Mouse (Mus musculus) layer of hippocampus, postnatal 14 days (tissue): ENCODE results near the gene Hes7. TPM values are rescaled to one million over a fixed set of nuclear protein-coding genes. Genes with fewer than 3 reads are reported as not detected.

Source experiments
- DNase-seq, 2 experiments: peaks; one replicate each; pipeline ENCODE4 v3.0.0; 2021 to 2022; ENCODE audit warnings: low spot score in 2 of 2, mixed read lengths in 1 of 2
- long read RNA-seq, 2 experiments: library from polyadenylated mRNA; stranded (forward); transcript quantifications; one replicate each; pipeline ENCODE4 v2.0.0; 2021
- total RNA-seq, 2 experiments: library from RNA; stranded (reverse); gene quantifications; 2 replicates each; pipeline ENCODE4 v1.2.3; 2021

Hes7 gene
- total RNA-seq: under 1 TPM; 0.46 to 0.62 TPM
- long read RNA-seq, experiment 1: 0 reads
- long read RNA-seq, experiment 2: 0 reads

DNA sequence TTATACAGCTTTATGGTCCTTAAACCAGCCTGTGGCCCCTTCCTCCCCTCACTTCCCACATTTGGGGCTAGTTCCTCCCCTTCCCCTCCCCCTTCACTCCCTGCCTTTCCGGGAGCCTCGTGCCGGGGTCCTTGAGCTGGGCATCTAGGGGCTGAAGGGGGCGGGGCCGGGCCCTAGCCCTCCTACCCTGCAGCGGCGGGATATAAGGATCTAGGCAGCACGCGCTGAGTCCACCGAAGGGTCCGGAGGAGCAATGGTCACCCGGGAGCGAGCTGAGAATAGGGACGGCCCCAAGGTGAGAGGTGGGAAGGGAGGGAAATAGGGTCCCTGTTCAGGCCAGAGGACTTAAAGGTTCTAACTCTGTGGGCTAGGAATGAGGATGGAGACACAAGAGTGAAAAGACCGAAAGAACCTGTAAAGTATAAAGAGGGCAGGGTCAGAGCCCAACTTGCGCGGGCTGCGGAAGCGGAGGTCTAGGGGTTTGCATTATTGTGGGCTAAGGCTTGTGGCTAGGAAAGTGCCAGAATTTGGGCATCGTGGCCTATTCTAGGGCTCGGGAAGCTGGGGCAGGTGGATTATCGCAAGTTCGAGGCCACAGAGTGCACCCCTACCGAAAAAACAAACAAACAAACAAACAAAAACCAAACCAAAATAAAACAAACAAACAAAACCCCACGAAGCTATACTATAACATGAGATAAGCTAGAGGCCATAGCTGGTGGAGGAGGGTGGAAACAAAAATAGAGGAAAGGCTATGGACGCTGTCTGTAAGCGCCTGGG is at the start of gene Hes7:
Hes7 (plus strand) TSS at position 184 of the 780 bp plus-strand sequence.
- no peak for DNase-seq

DNA sequence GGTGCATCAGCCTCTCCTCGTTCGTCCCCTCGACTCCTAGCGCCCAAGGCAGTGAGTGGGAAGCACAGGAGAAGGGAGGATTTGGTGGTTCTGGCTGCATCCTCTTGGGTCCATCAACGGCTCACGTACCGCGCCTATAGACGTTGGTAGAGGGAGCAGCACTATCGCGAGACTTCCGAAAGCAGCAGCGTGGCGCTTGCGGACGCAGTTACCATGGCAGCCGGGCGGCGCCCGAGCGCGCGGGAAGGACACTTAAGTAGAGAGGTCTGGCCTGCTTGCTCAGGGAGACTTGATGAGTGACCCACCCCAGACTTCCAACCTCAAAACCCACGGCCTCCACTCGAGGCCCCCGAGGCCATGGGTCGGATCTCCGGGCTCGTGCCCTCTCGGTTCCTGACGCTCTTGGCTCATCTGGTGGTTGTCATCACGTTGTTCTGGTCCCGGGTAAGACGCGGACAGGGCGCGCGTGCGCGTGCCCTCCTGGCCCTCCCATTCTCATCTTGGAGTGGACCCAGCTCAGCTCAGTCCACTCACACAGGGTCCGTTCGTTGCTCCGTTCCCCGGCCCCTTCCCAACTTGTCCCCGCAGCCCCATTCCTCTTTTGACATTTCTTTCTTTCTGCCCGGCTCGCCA is 49.5 kb upstream of the Hes7 start, which contains the start of gene Tmem107:
Tmem107 (plus strand) TSS at position 217 of the 633 bp plus-strand sequence.
- DNase-seq: peak; percentile 92 to 95

DNA sequence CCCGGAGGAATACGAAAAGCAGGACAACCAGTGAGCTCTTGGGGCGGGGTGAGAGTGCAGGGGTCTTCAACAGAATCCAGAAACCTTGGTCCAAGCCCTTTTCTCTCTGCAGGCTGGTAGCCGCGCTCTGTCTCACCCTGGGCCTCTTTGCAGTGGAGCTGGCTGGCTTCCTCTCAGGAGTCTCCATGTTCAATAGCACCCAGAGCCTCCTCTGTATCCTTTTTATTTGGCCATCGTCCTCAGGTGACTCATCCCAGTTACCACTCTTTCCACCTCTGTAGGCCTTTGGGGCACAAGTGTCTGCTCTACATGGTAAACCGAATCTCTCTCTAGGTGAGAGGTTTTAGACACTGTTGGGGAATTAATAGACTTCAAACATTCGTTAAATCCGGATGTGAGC is 48.9 kb upstream of the Hes7 start:
- DNase-seq: no peak

DNA sequence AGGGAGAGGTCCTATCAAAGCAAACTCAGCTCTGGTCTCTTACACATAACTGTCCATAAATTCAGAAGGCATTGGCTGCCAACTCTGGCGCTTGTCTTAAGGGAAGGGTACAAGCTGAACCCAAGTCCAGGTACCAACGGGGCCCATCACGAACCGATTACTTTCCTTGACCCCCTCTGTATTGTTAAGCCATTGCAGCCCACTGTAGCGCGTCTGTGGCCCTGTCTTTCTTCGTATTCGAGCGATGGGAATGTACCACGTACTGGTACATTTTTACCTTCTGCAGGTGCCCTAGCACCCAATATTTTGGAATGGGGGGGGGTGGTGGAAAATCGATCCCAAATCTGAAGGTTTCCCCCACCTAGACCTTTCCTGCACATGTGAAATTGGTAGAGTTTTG is 48.0 kb upstream of the Hes7 start:
- DNase-seq: no peak

DNA sequence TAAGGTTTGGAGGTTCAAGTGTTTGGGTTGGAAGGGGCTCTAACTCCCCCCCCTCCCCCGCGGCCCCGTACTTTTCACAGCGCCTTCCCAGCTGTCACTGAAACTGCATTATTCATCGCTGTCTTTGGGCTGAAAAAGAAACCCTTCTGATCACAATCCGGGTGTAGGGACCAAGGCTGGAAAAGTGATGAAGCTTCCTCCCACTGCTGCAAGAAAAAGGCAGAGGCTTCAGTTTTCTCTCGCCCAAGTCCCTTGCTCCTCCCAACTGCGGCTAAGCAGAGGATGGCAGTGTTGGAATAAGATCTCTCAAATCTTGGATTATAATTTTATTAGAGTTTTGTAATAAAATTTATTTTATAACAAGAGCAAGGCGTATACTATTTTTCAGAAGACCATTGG is 47.5 kb upstream of the Hes7 start:
- DNase-seq: no peak

DNA sequence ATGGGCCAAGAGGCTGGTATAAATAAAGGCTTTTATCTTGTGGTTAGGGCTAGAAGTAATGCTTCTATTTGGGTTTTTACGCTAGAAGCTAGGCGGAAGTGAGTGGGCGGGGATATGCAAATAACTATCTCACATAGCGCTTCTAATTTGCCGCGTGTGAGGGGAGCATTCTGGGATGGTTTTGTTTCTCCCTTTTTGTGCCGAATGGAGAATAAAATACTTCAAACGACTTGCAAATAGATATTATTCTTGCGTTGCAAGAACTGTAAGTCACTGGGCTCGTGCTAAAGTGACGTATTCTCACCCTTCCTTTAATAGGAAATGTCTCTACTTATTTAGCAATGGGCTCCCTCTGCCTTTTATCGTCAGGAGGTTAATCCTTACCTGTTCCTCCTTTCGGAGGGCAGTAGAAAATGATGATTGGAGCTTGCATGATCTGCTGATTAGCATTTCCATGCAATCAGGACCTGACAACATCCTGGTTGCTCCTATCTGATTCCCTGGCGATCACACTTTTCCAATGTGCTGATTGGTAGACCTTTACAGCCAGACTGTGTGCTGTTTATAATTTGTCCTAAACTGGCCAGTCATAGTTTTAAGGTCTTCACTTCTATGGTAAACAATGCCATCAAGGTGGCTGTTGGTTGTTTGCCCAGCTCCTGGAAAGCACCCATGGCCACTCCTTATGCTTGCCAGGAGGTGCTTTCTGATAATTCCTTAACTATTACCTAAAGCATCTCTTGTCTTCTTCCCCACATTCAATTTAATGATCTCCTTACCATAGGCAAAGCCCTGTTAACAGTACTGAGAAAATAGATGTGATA is 46.9 kb upstream of the Hes7 start:
- peak; percentile 83 to 95 for DNase-seq

DNA sequence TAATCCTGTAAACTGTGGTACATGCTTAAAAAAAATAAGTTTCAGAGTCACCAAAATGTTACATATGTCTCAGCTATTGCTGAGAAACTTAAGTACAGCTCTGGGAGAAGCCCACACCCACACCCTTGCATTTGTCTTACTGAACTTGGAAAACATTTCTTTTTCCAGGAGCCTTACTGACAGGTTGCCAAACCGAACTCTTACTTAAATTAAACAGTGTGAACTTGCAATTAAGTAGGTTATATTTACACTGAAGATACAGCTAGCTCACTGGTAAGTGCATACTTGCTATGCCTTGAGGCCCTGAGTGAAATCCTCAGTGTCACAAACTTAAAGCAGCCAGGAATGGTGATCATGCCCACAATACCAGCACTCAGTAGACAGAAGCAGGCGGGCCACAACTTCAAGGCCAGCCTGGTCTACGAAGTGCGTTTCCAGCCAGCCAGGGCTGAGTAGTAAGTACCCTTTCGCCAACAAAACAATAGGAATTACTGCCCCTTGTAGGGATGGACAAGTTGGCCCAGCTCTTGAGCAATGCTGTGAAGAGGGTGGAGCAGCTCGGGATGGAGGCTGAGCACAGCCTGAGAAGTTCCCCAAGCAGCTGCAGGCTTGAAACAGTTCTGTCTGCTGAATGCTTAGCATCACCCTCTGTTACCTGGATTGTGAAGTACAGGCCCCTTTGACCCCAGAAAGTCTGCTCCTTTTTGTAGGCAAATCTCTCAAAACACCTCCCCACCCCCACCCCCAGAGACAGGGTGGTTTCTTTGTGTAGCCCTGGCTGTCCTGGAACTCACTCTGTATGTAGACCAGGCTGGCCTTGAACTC is 46.0 kb upstream of the Hes7 start:
- no peak for DNase-seq

DNA sequence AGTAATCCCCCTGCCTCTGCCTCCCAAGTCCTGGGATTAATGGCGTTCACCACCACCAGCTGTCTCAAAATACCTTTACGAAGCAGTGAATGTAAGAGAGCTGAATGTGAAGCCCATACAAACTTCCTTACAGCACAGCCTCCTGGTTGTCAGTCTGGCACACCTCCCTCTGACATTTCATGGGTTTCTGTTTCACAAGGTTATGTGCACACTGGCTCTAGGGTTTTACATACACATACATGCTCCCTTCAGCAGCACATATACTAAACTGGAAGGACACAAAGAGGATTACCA is 45.5 kb upstream of the Hes7 start:
- no peak for DNase-seq

DNA sequence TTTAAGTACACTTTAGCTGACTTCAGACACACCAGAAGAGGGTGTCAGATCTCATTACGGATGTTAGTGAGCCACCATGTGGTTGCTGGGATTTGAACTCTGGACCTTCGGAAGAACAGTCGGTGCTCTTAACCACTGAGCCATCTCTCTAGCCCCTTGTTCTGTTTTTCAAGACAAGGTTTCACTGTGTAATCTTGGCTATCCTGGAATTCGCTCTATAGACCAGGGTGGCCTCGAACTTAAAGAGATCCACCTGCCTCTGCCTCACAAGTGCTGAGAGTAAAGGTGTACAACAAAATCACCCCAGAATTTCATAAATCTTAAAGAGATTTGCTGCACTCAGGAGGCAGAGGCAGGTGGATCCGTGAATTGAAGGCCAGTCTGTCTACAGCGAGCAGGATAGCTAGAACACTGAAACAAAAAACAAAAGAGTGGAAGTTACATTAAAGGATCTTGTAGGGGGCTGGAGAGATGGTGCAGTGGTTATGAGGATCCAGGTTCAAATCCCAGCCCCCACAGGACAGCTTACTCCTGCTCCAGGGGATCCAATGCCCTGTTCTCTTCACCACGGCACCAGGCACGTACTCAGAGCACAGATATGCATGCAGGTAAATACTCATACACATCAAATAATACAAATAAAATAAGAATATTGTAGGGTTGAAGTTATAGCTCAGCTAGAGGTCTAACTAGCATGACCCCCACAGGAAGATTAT is 44.3 kb upstream of the Hes7 start:
- DNase-seq: no peak

DNA sequence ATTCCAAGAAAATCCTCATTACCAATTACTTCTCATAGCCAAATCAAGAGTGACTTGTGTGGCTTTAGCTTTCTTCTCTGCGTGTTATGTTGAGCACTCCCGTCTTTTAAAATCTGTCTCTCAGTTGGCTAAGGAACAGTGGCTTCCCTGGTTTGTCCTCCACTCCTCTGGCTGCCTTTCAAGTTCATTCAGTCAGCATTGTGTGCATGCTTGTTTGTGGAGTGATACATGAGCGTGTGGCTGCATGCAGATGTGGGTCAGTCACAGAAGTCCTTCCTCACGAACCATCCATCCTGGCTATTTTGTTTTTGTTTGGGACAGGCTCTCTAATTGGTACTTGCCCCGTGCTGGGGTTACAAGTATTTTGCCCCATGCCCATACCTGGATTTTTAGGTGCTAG is 43.6 kb upstream of the Hes7 start:
- DNase-seq: peak in 1 of 2 experiments; percentile 57

DNA sequence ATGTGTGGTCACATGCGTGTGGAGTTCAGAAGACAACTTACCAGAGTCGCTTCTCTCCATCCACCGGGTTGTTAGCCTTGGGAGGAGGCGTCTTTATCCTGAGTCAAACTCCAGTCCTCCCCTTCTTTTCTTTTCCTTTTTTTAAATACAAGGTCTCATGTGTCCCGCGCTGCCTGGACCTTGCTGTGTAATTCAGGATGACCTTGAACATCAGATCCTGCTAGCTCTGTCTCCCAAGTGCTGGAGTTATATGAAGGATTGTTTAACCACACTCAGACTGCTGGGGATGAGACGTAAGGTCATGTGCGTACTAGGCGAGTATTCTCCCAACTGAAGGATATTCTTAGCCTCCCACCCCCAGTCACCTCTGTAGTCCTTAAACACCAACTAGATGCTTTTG is 42.9 kb upstream of the Hes7 start:
- DNase-seq: no peak

DNA sequence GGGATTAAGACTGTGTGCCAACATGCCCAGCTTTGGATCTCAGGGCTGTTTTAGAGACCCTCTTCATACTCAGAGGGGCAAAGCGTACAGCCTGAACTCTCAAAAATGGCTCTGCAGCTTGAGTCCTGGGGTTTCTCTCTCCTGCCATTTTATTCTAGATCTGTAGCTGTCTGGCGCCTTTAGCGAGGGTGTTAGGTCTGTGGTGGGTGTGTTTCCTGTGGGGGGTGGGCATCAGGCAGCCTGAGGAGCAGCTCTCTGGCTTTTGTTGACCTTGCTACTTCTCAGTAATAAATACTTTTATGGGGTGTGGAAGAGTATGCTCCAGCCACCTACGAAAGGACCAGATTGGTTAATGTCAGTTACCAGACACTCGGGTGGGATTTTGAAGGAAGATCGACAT is 42.2 kb upstream of the Hes7 start:
- DNase-seq: no peak

DNA sequence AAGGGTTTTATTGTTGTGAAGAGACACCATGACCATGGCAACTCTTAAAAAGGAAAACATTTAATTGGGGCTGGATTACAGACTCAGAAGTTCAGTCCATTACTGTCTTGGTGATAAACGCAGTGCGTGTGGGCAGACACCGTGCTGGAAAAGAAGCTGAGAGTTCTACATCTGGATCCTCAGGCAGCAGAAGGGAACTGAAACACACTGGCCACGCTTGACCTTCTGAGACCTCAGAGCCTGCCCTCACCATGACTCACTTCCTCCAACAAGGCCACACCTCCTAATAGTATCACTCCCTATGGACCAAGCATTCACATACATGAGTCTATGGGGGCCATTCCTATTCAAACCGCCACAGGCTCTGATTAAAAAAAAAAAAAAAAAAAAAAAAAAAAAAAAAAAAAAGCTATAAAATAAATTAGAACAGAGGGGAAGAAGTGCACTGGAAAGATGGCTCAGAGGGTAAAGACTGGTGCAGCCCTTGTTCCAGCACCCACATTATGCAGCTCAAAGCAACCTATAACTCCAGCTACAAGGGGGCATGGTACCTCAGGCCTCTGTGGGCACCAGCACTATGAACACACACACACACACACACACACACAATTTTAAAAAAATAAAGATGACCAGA is 41.3 kb upstream of the Hes7 start:
- DNase-seq: no peak

DNA sequence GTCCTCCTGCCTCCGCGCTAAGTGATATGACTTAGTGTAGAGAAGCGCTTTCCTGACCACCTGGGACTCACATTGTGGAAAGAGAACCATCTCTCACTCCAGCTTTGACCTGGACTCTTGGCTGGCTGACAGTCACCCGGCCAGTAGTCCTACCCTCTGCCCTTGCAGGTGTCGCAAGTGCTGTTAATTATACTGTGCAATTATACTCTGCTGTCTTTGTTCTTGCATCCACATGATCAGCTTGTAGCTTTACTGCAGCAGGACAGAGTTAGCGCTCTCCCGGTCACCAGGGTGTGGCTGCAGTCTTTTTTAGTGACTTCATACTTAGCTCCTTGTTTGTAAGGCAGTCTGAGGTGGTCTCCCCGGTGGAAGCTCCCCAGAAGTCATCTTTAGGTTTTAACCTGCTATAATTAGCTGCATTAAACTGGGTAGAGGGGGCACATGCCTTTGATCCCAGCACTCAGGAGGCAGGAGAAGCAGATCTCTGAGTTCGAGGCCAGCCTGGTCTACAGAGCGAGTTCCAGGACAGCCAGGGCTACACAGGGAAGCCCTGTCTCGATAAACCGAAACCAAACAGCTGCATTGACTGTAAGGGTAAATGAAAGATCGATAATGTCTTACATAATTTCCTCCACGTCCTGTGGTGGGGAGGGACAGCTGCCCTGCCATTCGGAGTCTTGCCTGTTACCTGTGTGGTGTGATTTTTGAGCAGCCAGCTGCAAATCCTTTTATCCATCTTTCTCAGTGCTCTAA is 39.9 kb upstream of the Hes7 start:
- no peak for DNase-seq

DNA sequence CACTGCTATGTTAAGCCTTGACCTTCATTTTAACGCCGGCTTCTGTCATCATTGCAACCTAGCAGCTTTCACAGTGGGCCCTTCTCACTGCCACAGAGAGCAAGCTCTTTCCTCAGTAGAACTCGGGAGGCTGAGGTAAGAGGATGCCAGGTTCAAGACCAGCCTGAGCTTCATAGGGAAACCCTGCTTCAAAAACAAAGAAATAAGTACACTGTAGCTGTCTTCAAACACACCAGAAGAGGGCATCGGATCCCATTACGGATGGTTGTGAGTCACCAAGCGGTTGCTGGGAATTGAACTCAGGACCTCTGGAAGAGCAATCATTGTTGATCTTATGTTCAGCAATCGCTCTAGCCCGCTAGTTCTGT is 39.4 kb upstream of the Hes7 start:
- no peak for DNase-seq

DNA sequence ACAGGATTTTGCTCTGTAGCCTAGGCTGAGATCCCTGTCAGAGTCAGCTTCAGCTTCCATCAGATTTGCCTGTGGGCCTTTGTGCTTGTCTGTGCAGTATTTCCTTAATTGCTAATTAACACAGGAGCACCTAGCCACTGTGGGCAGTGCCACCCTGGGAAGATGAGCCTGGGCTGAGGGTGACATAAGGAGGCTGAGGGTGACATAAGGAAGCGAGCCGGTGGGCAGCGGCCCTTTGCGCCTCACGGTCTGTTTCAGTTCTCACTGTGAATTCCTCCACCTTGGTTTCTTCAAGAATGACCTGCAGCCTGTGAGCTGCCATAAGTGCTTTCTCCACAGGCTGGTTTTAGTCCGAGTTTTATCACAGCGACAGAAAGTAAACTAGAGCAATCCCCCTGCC is 38.6 kb upstream of the Hes7 start:
- no peak for DNase-seq

DNA sequence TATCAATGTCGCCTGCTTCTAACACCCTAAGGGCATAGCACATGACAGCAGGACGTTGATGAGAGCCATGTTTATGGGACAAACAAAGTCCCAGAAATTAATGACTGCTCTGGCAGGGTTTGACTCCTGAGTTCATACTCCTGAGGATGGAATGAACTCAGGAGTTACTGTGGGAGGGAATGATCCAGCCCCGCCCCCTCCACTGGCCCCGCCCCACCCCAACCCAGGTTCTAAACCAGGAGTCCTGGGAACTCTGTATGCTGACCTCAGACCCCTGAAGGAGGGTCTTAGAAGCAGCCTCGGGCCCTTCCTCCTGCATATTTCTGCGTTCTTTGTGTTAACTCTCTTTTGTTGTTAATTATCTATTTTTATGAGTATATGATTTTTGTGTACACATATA is 34.6 kb upstream of the Hes7 start:
- DNase-seq: no peak

DNA sequence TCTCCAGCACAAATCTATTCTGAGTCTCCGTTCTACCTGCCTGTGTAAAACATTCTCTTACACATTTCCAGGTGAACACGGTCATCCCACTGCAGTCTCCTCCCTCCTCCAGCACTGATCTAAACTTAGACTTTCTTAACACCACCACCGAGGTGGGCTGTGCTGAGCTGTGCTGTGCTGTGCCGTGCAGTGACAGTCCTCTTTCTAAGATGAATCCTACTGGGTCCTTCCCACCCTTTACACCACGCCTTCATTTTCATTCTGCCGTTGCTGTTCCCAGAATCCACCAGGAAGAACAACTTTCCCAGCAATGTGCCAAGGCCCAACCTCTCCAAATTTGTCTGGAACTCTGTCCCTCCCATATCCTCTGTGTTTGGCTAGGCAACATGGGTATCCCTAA is 33.8 kb upstream of the Hes7 start:
- no peak for DNase-seq

DNA sequence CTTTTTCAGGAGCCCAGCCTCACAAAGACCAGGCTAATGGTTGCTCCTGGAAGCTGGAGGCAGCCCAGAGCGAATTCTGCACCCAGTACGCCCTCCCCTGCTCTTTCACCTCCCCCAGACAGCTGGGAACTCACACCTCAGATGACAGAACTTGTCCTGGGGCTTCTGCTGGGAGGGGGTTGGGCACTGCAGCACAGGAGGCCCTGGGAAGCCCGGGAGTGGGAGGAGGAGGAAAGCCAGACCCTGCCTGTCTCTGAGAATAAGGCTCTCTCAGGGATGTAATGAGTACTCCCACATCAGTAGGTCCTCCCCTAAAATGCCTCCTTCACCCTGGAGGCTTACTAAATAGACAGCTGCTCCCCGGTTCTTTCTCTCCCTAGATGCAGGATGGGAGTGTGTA is 33.1 kb upstream of the Hes7 start:
- no peak for DNase-seq

DNA sequence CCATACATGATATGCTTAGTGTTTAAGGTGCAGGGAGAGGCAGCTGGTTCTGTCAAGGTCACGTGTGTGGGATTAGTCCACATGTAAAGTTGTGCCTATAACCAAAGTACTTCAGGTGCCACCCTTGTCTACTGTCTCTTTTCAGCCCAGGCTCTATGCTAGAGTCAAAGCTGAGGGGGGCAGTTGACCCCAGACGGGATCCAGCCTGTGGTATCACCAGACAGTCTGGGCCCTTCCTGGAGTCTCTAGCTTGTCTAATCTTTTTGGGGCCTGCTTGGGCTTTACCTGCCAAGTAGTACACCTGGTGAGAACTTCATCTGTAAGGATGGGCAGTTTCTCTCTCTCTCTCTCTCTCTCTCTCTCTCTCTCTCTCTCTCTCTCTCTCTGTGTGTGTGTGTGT is 32.6 kb upstream of the Hes7 start:
- no peak for DNase-seq
